Mouse (Mus musculus): ENCODE measurements at regions not wholly inside any gene's neighbourhood (a gene's known extent, or its start where the extent isn't known, plus 50 kb on each side); places are given as distances from the start of the nearest gene placed in this dataset.

- Histone ChIP-seq H3K36me3 (ENCODE audit: control insufficient read depth) (no peaks in the 10 kb centered on the region), H3K9me3 (ENCODE audit: control insufficient read depth, low read length) (no peaks in the 10 kb centered on the region), H3K4me3 (replicated peaks) (no peak overlapping the region), H3K27me3 (ENCODE audit: control insufficient read depth) (no peaks in the 10 kb centered on the region), H3K4me1 (ENCODE audit: control insufficient read depth) (no peaks in the 10 kb centered on the region)
- TF ChIP-seq GATA1 (IDR thresholded peaks at IDR 0.05; ENCODE audit: low read length) (no peak), TAL1 (IDR thresholded peaks at IDR 0.05; ENCODE audit: low read length) (no peak)
These were observed 224.0 kb upstream of the Btg1 start for GRCm38 (mm10) chr10:96392836-96393235.

GRCm38 (mm10) chr10:96394210-96394609 lies 222.6 kb upstream of the Btg1 start:
- no peak for TF ChIP-seq TAL1 (IDR thresholded peaks at IDR 0.05; ENCODE audit: low read length)
- TF ChIP-seq GATA1 (IDR thresholded peaks at IDR 0.05; ENCODE audit: low read length), result no peak

GRCm38 (mm10) chr10:96395017-96395416 lies 221.8 kb upstream of the Btg1 start:
- Histone ChIP-seq H3K9me3 (ENCODE audit: control insufficient read depth, low read length) (no peaks in the 10 kb centered on the region), H3K36me3 (ENCODE audit: control insufficient read depth) (no peaks in the 10 kb centered on the region), H3K4me3 (replicated peaks) (no peak overlapping the region), H3K4me1 (ENCODE audit: control insufficient read depth) (no peaks in the 10 kb centered on the region), H3K27me3 (ENCODE audit: control insufficient read depth) (no peaks in the 10 kb centered on the region)
- no peak for TF ChIP-seq TAL1 (IDR thresholded peaks at IDR 0.05; ENCODE audit: low read length)
- no peak for TF ChIP-seq GATA1 (IDR thresholded peaks at IDR 0.05; ENCODE audit: low read length)

More at GRCm38 (mm10) chr10:96394210-96394609, 222.6 kb upstream of the Btg1 start:
- H3K9me3 ChIP-seq (ENCODE audit: control insufficient read depth, low read length), result no peaks in the 10 kb centered on the region
- no peaks in the 10 kb centered on the region for H3K36me3 ChIP-seq (ENCODE audit: control insufficient read depth)
- no peaks in the 10 kb centered on the region for H3K4me1 ChIP-seq (ENCODE audit: control insufficient read depth)
- H3K27me3 ChIP-seq (ENCODE audit: control insufficient read depth), result no peaks in the 10 kb centered on the region
- no peak overlapping the region for H3K4me3 ChIP-seq (replicated peaks)

- H3K27me3 ChIP-seq (ENCODE audit: control insufficient read depth), result no peaks in the 10 kb centered on the region
- H3K4me3 ChIP-seq (replicated peaks), result no peak overlapping the region
- H3K9me3 ChIP-seq (ENCODE audit: control insufficient read depth, low read length), result no peaks in the 10 kb centered on the region
- no peaks in the 10 kb centered on the region for H3K4me1 ChIP-seq (ENCODE audit: control insufficient read depth)
- no peaks in the 10 kb centered on the region for H3K36me3 ChIP-seq (ENCODE audit: control insufficient read depth)
- TF ChIP-seq TAL1 (IDR thresholded peaks at IDR 0.05; ENCODE audit: low read length) (no peak), GATA1 (IDR thresholded peaks at IDR 0.05; ENCODE audit: low read length) (no peak)
These were observed 218.8 kb upstream of the Btg1 start for GRCm38 (mm10) chr10:96397931-96398561.

- H3K36me3 ChIP-seq (ENCODE audit: control insufficient read depth), result no peaks in the 10 kb centered on the region
- no peak overlapping the region for H3K4me3 ChIP-seq (replicated peaks)
- H3K4me1 ChIP-seq (ENCODE audit: control insufficient read depth), result no peaks in the 10 kb centered on the region
- no peaks in the 10 kb centered on the region for H3K9me3 ChIP-seq (ENCODE audit: control insufficient read depth, low read length)
- no peak for TF ChIP-seq TAL1 (IDR thresholded peaks at IDR 0.05; ENCODE audit: low read length)
- TF ChIP-seq GATA1 (IDR thresholded peaks at IDR 0.05; ENCODE audit: low read length), result no peak
- H3K27me3 ChIP-seq (ENCODE audit: control insufficient read depth), result no peaks in the 10 kb centered on the region
These were observed 218.1 kb upstream of the Btg1 start for GRCm38 (mm10) chr10:96398562-96399288.

GRCm38 (mm10) chr10:96399636-96400400 lies 217.0 kb upstream of the Btg1 start:
- no peak for TF ChIP-seq GATA1 (IDR thresholded peaks at IDR 0.05; ENCODE audit: low read length)
- no peak overlapping the region for H3K4me3 ChIP-seq (replicated peaks)
- no peaks in the 10 kb centered on the region for H3K9me3 ChIP-seq (ENCODE audit: control insufficient read depth, low read length)
- no peaks in the 10 kb centered on the region for H3K27me3 ChIP-seq (ENCODE audit: control insufficient read depth)
- H3K36me3 ChIP-seq (ENCODE audit: control insufficient read depth), result no peaks in the 10 kb centered on the region
- H3K4me1 ChIP-seq (ENCODE audit: control insufficient read depth), result no peaks in the 10 kb centered on the region

- Histone ChIP-seq H3K27me3 (ENCODE audit: control insufficient read depth) (no peaks in the 10 kb centered on the region), H3K9me3 (ENCODE audit: control insufficient read depth, low read length) (no peaks in the 10 kb centered on the region), H3K36me3 (ENCODE audit: control insufficient read depth) (no peaks in the 10 kb centered on the region), H3K4me3 (replicated peaks) (no peak overlapping the region), H3K4me1 (ENCODE audit: control insufficient read depth) (no peaks in the 10 kb centered on the region)
- TF ChIP-seq TAL1 (IDR thresholded peaks at IDR 0.05; ENCODE audit: low read length), result no peak
- TF ChIP-seq GATA1 (IDR thresholded peaks at IDR 0.05; ENCODE audit: low read length), result no peak
These were observed 216.0 kb upstream of the Btg1 start for GRCm38 (mm10) chr10:96400793-96401192.

- H3K4me3 ChIP-seq (replicated peaks), result no peak overlapping the region
- no peaks in the 10 kb centered on the region for H3K27me3 ChIP-seq (ENCODE audit: control insufficient read depth)
- no peaks in the 10 kb centered on the region for H3K9me3 ChIP-seq (ENCODE audit: control insufficient read depth, low read length)
- TF ChIP-seq GATA1 (IDR thresholded peaks at IDR 0.05; ENCODE audit: low read length), result no peak
- TF ChIP-seq TAL1 (IDR thresholded peaks at IDR 0.05; ENCODE audit: low read length), result no peak
- H3K4me1 ChIP-seq (ENCODE audit: control insufficient read depth), result no peaks in the 10 kb centered on the region
- H3K36me3 ChIP-seq (ENCODE audit: control insufficient read depth), result no peaks in the 10 kb centered on the region
These were observed 210.5 kb upstream of the Btg1 start for GRCm38 (mm10) chr10:96406306-96406705.

- Histone ChIP-seq H3K4me1 (ENCODE audit: control insufficient read depth) (no peaks in the 10 kb centered on the region), H3K36me3 (ENCODE audit: control insufficient read depth) (no peaks in the 10 kb centered on the region), H3K4me3 (replicated peaks) (no peak overlapping the region), H3K27me3 (ENCODE audit: control insufficient read depth) (no peaks in the 10 kb centered on the region), H3K9me3 (ENCODE audit: control insufficient read depth, low read length) (no peaks in the 10 kb centered on the region)
- TF ChIP-seq TAL1 (IDR thresholded peaks at IDR 0.05; ENCODE audit: low read length) (no peak), GATA1 (IDR thresholded peaks at IDR 0.05; ENCODE audit: low read length) (no peak)
These were observed 209.0 kb upstream of the Btg1 start for GRCm38 (mm10) chr10:96407846-96408245.
